Mouse (Mus musculus) frontal cortex, postnatal 10 days (tissue): ENCODE data around the gene Gm11541.

Source experiments
- DNase-seq, 2 experiments: peaks; one replicate each; pipeline ENCODE4 v3.0.0; 2022; ENCODE audit warnings: low spot score in 2 of 2, mixed read lengths in 1 of 2

The Gm11541 gene

GRCm38 (mm10) chr11:94704472-94704871 is at the start of gene Gm11541:
Gm11541 (minus strand) TSS chr11:94704499.
- no peak for DNase-seq

GRCm38 (mm10) chr11:94752946-94753713 is 48.8 kb upstream of the Gm11541 start:
- DNase-seq, result peak in 1 of 2 experiments; percentile 15

DNA sequence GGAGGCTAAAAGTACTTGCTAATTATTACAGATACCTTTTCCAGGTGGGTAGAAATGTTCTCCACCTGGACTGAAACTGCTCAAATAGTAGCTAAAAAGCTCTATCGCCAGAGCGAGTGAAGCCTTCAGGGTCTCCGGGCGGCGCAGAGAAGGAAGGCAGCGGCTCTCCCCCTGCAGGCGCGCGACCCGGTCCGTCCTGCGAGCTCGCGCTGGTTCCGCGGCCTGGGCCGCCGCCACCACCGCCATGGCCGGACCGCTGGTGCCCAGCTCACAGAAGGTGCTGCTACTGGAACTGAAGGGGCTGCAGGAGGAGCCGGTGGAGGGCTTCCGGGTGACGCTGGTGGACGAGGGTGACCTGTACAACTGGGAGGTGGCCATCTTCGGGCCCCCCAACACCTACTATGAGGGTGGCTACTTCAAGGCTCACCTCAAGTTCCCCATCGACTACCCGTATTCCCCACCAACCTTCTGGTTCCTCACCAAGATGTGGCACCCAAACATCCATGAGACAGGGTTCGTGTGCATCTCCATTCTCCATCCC is 37.5 kb upstream of the Gm11541 start, which contains the start of gene Cdc34b:
Gene Cdc34b, plus strand, starts transcription at position 51 of the 541 bp plus-strand sequence.
- DNase-seq, result no peak

GRCm38 (mm10) chr11:94735746-94736145 is 31.4 kb upstream of the Gm11541 start:
- DNase-seq, result no peak

GRCm38 (mm10) chr11:94732773-94733172 is 28.5 kb upstream of the Gm11541 start:
- DNase-seq, result no peak

DNA sequence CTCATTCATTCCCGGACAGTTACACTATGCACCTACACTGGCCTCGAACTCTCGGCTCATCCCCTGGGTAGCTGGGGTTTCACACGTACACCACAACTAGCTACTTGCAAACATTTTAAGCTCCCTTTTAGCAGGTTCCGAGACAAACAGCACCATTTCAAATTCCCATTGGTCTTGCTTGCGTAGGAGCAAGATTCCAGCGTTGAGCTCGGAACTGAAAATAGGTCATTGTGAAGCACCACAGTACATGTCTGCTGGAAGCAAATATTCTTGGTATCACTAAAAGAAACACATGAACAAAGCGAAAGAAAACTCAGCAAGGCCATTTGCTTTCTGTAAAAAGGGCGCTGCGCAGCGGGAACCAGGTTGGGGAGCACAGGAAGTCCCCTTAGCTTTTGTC is 26.9 kb upstream of the Gm11541 start:
- DNase-seq, result no peak

DNA sequence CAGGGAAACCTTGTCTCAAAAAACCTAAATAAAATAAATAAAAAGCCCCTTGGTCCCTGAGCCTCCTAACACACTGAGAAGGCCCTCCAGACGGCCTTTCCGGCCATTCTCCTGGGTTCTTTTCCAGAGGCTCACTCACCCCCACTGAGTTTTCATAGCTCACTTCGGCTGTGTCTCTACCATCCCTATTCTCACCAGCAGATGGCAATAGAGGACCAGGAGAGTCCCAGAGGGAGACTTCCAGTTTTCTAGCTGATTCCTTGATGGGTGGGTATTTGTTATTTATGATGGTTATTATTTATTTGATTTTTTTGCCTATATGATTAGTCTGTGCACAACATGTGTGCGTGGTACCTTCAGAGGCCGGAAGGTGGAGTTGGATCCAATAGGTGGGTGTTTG is 26.0 kb upstream of the Gm11541 start:
- DNase-seq, result peak in 1 of 2 experiments; percentile 72

DNA sequence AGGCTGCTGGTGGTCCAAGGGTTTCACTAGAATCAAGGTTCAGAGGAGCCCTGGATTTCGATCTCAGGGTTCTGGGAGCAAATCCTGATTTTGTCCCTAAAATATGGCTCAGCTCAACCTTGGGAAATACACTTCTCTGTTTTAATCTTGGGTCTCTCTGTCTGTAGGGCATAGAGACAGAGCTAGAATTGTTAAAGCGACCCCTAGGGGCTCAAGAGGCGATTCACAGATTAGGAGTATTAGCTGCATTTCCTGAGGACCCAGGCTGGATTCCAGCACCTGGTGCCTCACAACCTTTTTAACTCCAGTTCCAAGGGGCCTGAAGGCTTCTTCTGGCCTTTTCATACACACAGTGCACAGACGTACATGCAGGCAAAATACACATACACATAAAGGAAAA is 25.3 kb upstream of the Gm11541 start:
- DNase-seq, result no peak

DNA sequence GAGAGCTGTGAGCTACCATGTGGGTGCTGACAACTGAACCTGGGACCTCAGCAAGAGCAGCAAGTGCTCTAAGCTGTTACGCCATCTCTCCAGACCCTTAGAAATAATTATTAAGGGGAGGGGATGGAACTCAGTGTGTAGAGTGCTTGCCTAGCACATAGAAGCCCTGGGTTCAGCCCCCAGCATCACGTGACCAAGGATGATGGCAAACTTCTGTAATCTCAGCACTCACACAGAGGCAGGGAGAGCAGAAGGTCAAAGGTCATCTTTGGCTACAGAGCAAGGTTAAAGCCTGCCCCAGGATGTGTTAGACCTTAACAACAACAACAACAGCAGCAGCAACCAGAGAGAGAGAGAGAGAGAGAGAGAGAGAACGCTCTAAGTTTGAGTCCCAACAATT is 24.2 kb upstream of the Gm11541 start:
- no peak for DNase-seq

- no peak for DNase-seq
These were observed 23.0 kb upstream of the Gm11541 start for GRCm38 (mm10) chr11:94727306-94727705.

DNA sequence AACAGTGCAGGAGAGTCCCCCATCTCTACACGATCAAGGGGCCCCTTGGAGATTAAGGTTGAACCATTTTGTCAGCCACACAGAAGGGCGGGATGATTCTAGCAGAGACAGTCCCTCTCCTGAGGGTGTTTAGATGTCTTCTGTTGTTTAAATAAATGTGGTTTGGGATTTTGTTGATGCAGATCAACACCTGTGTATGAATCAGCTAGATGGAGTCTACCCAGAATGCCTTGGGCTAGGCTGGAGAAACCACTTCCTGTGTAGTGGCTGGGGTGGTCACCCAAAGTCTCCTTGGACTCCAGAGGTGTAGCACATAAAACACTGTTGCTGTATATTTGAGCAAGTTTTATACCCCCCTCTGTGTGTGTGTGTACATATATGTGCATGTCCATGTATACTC is 14.9 kb upstream of the Gm11541 start:
- DNase-seq, result no peak

DNA sequence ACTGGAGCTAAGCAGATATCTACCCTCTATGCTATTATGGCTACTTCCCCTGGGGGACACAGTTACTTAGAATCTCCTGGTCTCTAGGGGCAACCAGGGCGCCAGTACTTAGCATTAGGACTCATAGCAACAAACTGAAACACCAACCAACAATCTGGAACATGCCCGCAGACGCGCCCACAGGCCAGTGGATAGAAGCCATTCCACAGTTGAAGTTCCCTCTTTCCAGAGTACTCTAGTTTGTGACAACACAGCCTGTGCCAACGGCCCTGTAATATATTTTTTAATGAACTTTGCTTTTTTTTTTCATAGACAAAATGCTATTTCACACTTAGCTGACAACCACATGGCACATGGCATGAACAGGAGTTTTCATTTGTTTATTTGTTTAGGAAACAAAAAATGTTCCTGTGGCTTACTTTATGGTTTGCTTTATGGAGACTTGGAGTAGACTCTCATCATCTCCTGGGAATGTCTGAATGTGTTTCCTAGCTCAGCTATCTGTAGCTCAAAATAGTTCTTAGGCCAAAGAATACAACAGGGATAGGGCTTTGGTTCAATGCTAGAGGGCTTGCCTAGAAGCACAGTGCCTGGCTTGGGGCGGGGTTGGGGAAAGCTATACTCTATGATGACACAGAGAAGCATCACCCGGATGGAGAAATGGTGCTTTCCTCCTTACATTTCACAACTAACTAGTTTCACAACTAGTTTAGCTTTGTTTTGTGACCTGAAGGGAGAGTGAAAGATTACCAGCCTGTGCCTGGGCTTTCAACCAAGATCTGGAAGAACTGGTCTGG is 14.0 kb upstream of the Gm11541 start:
- DNase-seq, result no peak

DNA sequence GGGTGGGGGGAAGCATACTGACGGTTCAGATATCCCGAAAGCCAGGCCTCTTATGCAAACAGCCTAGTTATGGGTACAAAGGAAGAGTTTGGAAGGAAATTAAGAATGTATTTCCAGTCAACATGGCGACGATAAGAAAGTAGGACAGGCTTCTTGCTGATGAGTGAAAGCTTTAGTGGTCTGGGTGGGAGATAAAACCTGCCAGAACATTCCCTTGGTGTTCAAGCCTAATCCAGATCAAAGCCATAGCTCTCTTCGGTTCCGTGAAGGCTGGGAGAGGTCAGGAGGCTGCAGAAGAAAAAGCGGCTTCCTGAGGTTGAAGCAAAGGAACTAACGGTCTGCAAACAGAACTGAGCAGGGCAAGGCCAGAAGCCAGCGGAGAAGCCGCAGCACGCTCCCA is 12.9 kb upstream of the Gm11541 start:
- no peak for DNase-seq

DNA sequence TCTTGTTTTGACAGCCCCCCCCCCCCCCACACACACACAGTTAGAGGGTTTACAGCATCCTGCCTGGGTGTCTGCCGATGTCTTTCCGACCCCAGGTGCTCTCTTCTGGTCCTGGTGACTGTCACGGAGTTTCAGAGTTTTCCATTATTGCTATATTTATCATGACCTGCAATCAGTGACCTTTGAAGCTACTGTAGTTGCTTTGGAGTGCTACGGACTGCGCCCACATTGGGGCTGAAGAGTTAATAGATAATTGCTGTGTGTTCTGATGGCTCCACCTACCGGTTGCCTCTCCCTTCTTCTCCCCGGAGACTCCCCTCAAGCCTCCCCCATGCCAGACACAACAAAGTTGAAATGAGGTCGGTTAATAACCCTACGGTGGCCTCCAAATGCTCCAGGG is 12.5 kb upstream of the Gm11541 start:
- no peak for DNase-seq

DNA sequence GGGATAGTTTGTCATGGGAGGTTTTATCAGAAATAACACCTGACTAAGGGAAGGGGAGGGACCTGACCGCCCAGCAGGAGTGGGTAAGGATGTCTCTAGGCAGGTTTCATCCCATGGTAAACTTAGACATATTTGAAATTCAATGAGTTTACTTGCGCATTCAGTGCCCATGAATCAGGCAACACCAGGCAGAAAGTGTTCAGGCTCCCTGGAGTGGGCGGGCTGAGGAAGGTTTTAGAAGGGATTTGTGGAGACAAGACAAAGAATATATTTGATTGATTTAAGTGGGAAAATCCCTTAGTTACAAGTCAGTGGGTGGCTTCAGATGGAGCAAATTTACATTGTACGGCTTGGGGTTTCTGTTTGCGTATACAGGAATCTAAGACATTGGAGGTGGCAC is 11.3 kb upstream of the Gm11541 start:
- peak in 1 of 2 experiments; percentile 44 for DNase-seq

- no peak for DNase-seq
These were observed 9.1 kb upstream of the Gm11541 start for GRCm38 (mm10) chr11:94713246-94713860.

DNA sequence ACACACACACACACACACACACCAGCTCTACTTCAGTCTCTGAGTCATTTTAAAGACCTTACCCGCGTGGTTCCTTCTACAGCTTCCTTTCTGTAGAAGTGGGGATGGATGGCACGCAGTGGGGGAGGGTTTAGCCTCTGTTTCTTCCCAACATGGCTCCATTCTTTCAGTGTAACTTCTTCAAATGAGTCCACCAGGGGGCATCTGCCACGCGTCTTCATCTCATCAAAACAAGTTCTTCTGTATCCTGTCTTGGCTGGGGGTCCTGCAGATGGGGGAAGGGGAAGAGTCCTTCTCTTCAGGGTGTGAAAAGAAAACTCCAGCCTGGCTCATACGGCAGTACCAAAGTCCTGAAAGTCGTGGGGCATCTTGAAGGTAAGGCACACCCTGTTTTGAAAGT is 279 bp downstream of the Gm11541 start:
- no peak for DNase-seq

GRCm38 (mm10) chr11:94702216-94702610 is 2.1 kb downstream of the Gm11541 start:
- DNase-seq, result no peak

GRCm38 (mm10) chr11:94701401-94702215 is 2.7 kb downstream of the Gm11541 start:
- no peak for DNase-seq

DNA sequence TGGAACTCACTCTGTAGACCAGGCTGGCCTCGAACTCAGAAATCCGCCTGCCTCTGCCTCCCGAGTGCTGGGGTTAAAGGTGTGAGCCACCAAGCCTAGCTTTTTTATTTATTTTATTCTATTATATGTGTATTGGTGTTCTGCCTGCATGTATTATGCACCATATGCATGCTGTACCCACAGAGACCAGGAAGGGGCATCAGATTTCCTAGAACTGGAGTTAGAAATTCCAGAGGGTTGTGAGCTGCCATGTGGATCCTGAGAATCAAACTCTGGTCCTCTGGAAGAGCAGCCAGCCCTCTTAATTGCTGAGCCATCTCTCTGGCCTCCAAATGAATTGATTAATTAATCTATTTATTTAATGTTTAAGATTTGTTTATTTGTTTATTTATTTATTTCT is 4.9 kb downstream of the Gm11541 start:
- no peak for DNase-seq

GRCm38 (mm10) chr11:94697703-94698464 is 6.4 kb downstream of the Gm11541 start:
- no peak for DNase-seq
